In the genomic region with DNA sequence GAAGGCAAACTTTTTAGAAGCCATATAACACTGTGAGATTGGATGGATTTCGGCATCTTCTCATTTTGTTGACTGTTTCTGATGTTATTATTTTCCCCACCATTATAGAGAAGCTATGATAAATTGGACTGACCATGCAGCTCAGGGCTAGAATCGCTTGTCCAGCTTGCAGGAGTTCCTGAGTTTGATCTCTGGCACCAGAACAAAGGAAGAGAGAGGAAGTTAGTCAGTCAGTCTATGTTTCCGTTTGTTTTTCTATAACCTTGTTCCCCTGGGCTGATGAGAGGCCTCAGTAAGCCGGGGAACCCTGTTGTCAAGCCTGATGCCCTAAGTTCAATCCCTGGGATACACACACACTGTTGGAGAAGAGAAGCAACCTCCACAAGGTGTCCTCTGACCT, we compare ENCODE assay signal across 28 mouse cellular contexts.
A peak's percentile ranks its signal among the peaks of the same experiment; 100 is the strongest.
DNase-seq lines count a peak whose midpoint lies in the region; ATAC-seq and TF ChIP-seq lines count a peak whose summit lies in the region.
"Had no signal": no experiment of that assay in that cellular context is flagged by ENCODE, and none has a peak within 500 bp of the region (broad histone marks: within the 10 kb centered on the region; RNA-seq: fewer than 3 reads in every experiment).

No protein-coding gene starts in this region.

- TF ChIP-seq EP300 in stomach, postnatal 0 days (optimal IDR thresholded peaks at IDR 0.05): no peak

- H3K9ac ChIP-seq in intestine, embryonic 14.5 days (ENCODE audit: low read length): no peak overlapping the region
- H3K9ac ChIP-seq in intestine, postnatal 0 days (ENCODE audit: low read depth, low read length): no peak overlapping the region
- H3K9ac ChIP-seq in lung, embryonic 14.5 days: no peak overlapping the region
- H3K9ac ChIP-seq in stomach, embryonic 15.5 days: no peak overlapping the region
- no peak overlapping the region for H3K9ac ChIP-seq in stomach, postnatal 0 days (ENCODE audit: low read length)
- H3K9ac ChIP-seq in stomach, embryonic 16.5 days (ENCODE audit: low read length): no peak overlapping the region
- H3K9ac ChIP-seq: heart, embryonic 12.5 days; hindbrain, embryonic 13.5 days; limb, embryonic 15.5 days; liver, embryonic 13.5 days had no signal

- no peak for TF ChIP-seq CTCF in intestine, postnatal 0 days (IDR thresholded peaks at IDR 0.05; ENCODE audit: low read depth)
- TF ChIP-seq CTCF in lung, embryonic 14.5 days (IDR thresholded peaks at IDR 0.05; ENCODE audit: low read depth): no peak
- no peak for TF ChIP-seq CTCF in stomach, postnatal 0 days (IDR thresholded peaks at IDR 0.05; ENCODE audit: low read depth)
- no peak for TF ChIP-seq CTCF in layer of hippocampus, adult 2 months (conservative IDR thresholded peaks at IDR 0.05)

- H3K27ac ChIP-seq in intestine, embryonic 14.5 days (ENCODE audit: low read depth): peak overlapping the region; percentile 51; the same call in 1 of the 2 replicates
- no peak overlapping the region for H3K27ac ChIP-seq in intestine, postnatal 0 days (ENCODE audit: low read depth, low read length)
- H3K27ac ChIP-seq in lung, embryonic 14.5 days (ENCODE audit: low read depth): 0 out of 2 replicates have a peak overlapping the region, but pooled peaks have one; percentile 1
- H3K27ac ChIP-seq in stomach, embryonic 15.5 days: 0 out of 2 replicates have a peak overlapping the region, but pooled peaks have one; percentile 13
- H3K27ac ChIP-seq in stomach, postnatal 0 days (replicated peaks): no peak overlapping the region
- H3K27ac ChIP-seq in stomach, embryonic 16.5 days (ENCODE audit: low read length): 0 out of 2 replicates have a peak overlapping the region, but pooled peaks have one; percentile 24
- H3K27ac ChIP-seq in layer of hippocampus, adult 2 months: no peak overlapping the region
- H3K27ac ChIP-seq: hindbrain, embryonic 13.5 days; limb, embryonic 10.5 days; limb, embryonic 15.5 days; liver, embryonic 13.5 days; macrophage had no signal

- no peak for DNase-seq in intestine, embryonic 14.5 days (ENCODE audit: low spot score)
- DNase-seq in lung, embryonic 14.5 days: peak; percentile 76
- DNase-seq in lung, postnatal 36 days: no peak
- DNase-seq in stomach, postnatal 0 days (ENCODE audit: low spot score): no peak
- DNase-seq in layer of hippocampus, adult 2 months (ENCODE audit: low spot score in 2 of 2): no peak
- DNase-seq: adrenal gland, postnatal 25 days; cerebellum, adult 11-12 months; cerebellum, adult 9-11 months; gastrocnemius, postnatal 14 days; heart, adult 18-20 months; heart, postnatal 4 days; kidney, adult 2 months; kidney, postnatal 4 days; liver, embryonic 13.5 days; midbrain, embryonic 14.5 days; right cerebral cortex, postnatal 25 days; thymus, adult 2 months; thymus, postnatal 36 days had no signal

- no peak overlapping the region for H3K4me2 ChIP-seq in intestine, embryonic 14.5 days (ENCODE audit: low read length)
- no peak overlapping the region for H3K4me2 ChIP-seq in intestine, postnatal 0 days (replicated peaks; ENCODE audit: low read depth)
- H3K4me2 ChIP-seq in lung, embryonic 14.5 days: no peak overlapping the region
- H3K4me2 ChIP-seq in stomach, embryonic 15.5 days: no peak overlapping the region
- no peak overlapping the region for H3K4me2 ChIP-seq in stomach, postnatal 0 days (replicated peaks; ENCODE audit: low read depth)
- H3K4me2 ChIP-seq in stomach, embryonic 16.5 days (ENCODE audit: low read depth, low read length): no peak overlapping the region
- H3K4me2 ChIP-seq: heart, embryonic 12.5 days; hindbrain, embryonic 13.5 days; limb, embryonic 15.5 days; liver, embryonic 13.5 days had no signal

- no peaks in the 10 kb centered on the region; the same call in 1 of the 2 replicates for H3K4me1 ChIP-seq in intestine, embryonic 14.5 days (replicated peaks; ENCODE audit: control insufficient read depth, insufficient read depth, low read length)
- H3K4me1 ChIP-seq in intestine, postnatal 0 days (replicated peaks; ENCODE audit: control insufficient read depth, insufficient read depth, low read length): no peaks in the 10 kb centered on the region
- H3K4me1 ChIP-seq in lung, embryonic 14.5 days (ENCODE audit: insufficient read depth): peaks cover 3% of the 10 kb centered on the region; the same call in 1 of the 2 replicates
- H3K4me1 ChIP-seq in stomach, embryonic 15.5 days: peaks cover 9% of the 10 kb centered on the region; the same call in 1 of the 2 replicates
- H3K4me1 ChIP-seq in stomach, postnatal 0 days (replicated peaks; ENCODE audit: control insufficient read depth, insufficient read depth): no peaks in the 10 kb centered on the region
- peaks cover 11% of the 10 kb centered on the region for H3K4me1 ChIP-seq in stomach, embryonic 16.5 days (ENCODE audit: control insufficient read depth, insufficient read depth, low read length)
- H3K4me1 ChIP-seq: heart, embryonic 12.5 days; hindbrain, embryonic 13.5 days; limb, embryonic 10.5 days; limb, embryonic 15.5 days had no signal

- ATAC-seq in intestine, embryonic 14.5 days (replicated peaks; ENCODE audit: low FRiP score, low TSS enrichment, low read depth): no peak
- ATAC-seq in intestine, postnatal 0 days: no peak
- ATAC-seq in lung, embryonic 14.5 days (ENCODE audit: insufficient read depth): peak; percentile 67
- ATAC-seq in stomach, embryonic 15.5 days (ENCODE audit: insufficient read depth, low FRiP score, low read depth): no peak
- no peak for ATAC-seq in stomach, postnatal 0 days (ENCODE audit: low FRiP score, low TSS enrichment)
- peak; percentile 25; the same call in 1 of the 2 replicates for ATAC-seq in stomach, embryonic 16.5 days (ENCODE audit: insufficient read depth, low FRiP score)
- ATAC-seq: CD4-positive, CD25-positive, alpha-beta regulatory T cell, adult 4 months; forebrain, embryonic 14.5 days had no signal

- no peaks in the 10 kb centered on the region for H3K27me3 ChIP-seq in intestine, embryonic 14.5 days (replicated peaks; ENCODE audit: control insufficient read depth, insufficient read depth, low read length)
- no peaks in the 10 kb centered on the region for H3K27me3 ChIP-seq in intestine, postnatal 0 days (replicated peaks; ENCODE audit: control insufficient read depth, insufficient read depth, low read length)
- H3K27me3 ChIP-seq in lung, embryonic 14.5 days (ENCODE audit: insufficient read depth, low read length): no peaks in the 10 kb centered on the region
- H3K27me3 ChIP-seq in stomach, embryonic 15.5 days (replicated peaks): no peaks in the 10 kb centered on the region
- no peaks in the 10 kb centered on the region for H3K27me3 ChIP-seq in stomach, postnatal 0 days (ENCODE audit: control insufficient read depth, insufficient read depth, low read length)
- no peaks in the 10 kb centered on the region for H3K27me3 ChIP-seq in stomach, embryonic 16.5 days (ENCODE audit: control insufficient read depth, insufficient read depth, low read length)
- H3K27me3 ChIP-seq: hindbrain, embryonic 13.5 days; limb, embryonic 15.5 days; liver, embryonic 13.5 days had no signal

- no peak overlapping the region for H3K4me3 ChIP-seq in intestine, embryonic 14.5 days (ENCODE audit: low read depth, low read length)
- no peak overlapping the region for H3K4me3 ChIP-seq in intestine, postnatal 0 days (ENCODE audit: low read depth, low read length)
- H3K4me3 ChIP-seq in lung, embryonic 14.5 days (ENCODE audit: low read depth, low read length): no peak overlapping the region
- H3K4me3 ChIP-seq in stomach, embryonic 15.5 days (replicated peaks): no peak overlapping the region
- H3K4me3 ChIP-seq in stomach, postnatal 0 days (ENCODE audit: low read depth, low read length): no peak overlapping the region
- no peak overlapping the region for H3K4me3 ChIP-seq in stomach, embryonic 16.5 days (replicated peaks; ENCODE audit: low read length)
- H3K4me3 ChIP-seq in layer of hippocampus, adult 2 months: no peak overlapping the region
- H3K4me3 ChIP-seq: heart, embryonic 12.5 days; hindbrain, embryonic 13.5 days; limb, embryonic 10.5 days; limb, embryonic 15.5 days; liver, embryonic 13.5 days had no signal

- no peaks in the 10 kb centered on the region for H3K36me3 ChIP-seq in intestine, embryonic 14.5 days (ENCODE audit: control insufficient read depth, insufficient read depth, low read length)
- no peaks in the 10 kb centered on the region for H3K36me3 ChIP-seq in intestine, postnatal 0 days (ENCODE audit: control insufficient read depth, insufficient read depth)
- 0 out of 2 replicates have a peak, but pooled peaks cover 3% of the 10 kb centered on the region for H3K36me3 ChIP-seq in lung, embryonic 14.5 days (ENCODE audit: insufficient read depth)
- H3K36me3 ChIP-seq in stomach, embryonic 15.5 days: no peaks in the 10 kb centered on the region
- H3K36me3 ChIP-seq in stomach, postnatal 0 days (ENCODE audit: control insufficient read depth, insufficient read depth, low read length): no peaks in the 10 kb centered on the region
- H3K36me3 ChIP-seq in stomach, embryonic 16.5 days (ENCODE audit: control insufficient read depth, insufficient read depth, low read length): no peaks in the 10 kb centered on the region
- H3K36me3 ChIP-seq: heart, embryonic 12.5 days; hindbrain, embryonic 13.5 days; limb, embryonic 10.5 days; limb, embryonic 15.5 days; liver, embryonic 13.5 days had no signal

- H3K9me3 ChIP-seq in intestine, embryonic 14.5 days (ENCODE audit: control insufficient read depth, low read length): no peaks in the 10 kb centered on the region
- H3K9me3 ChIP-seq in intestine, postnatal 0 days (ENCODE audit: control insufficient read depth): no peaks in the 10 kb centered on the region
- H3K9me3 ChIP-seq in lung, embryonic 14.5 days (ENCODE audit: low read depth, low read length): no peaks in the 10 kb centered on the region
- no peaks in the 10 kb centered on the region for H3K9me3 ChIP-seq in stomach, embryonic 15.5 days
- no peaks in the 10 kb centered on the region for H3K9me3 ChIP-seq in stomach, postnatal 0 days (ENCODE audit: control insufficient read depth, low read length)
- H3K9me3 ChIP-seq in stomach, embryonic 16.5 days (replicated peaks; ENCODE audit: control insufficient read depth, low read length): no peaks in the 10 kb centered on the region
- H3K9me3 ChIP-seq: heart, embryonic 12.5 days; hindbrain, embryonic 13.5 days; limb, embryonic 10.5 days; limb, embryonic 15.5 days; liver, embryonic 13.5 days had no signal

- WGBS in intestine, embryonic 14.5 days: 41% methylated on average over 4 of the region's 4 CpGs
- 47% methylated on average over 4 of the region's 4 CpGs for WGBS in intestine, postnatal 0 days
- 19% methylated on average over 4 of the region's 4 CpGs for WGBS in lung, embryonic 14.5 days
- 33% methylated on average over 4 of the region's 4 CpGs for WGBS in stomach, embryonic 15.5 days
- 33% methylated on average over 4 of the region's 4 CpGs for WGBS in stomach, postnatal 0 days
- 38% methylated on average over 4 of the region's 4 CpGs for WGBS in stomach, embryonic 16.5 days

Comparison
In these comparisons a context has a peak if more than half of its experiments do, and no peak if none do; other contexts are left out.
1. ATAC-seq: peak in lung, embryonic 14.5 days (single experiment) and stomach, embryonic 16.5 days (single experiment); none in intestine, embryonic 14.5 days (single experiment), intestine, postnatal 0 days (single experiment), stomach, embryonic 15.5 days (single experiment) and stomach, postnatal 0 days (single experiment).
2. H3K27ac ChIP-seq: peak in intestine, embryonic 14.5 days (single experiment), lung, embryonic 14.5 days (single experiment), stomach, embryonic 15.5 days (single experiment) and stomach, embryonic 16.5 days (single experiment); none in intestine, postnatal 0 days (single experiment), stomach, postnatal 0 days (single experiment) and layer of hippocampus, adult 2 months (single experiment).